Mouse (Mus musculus) small intestine, adult 2 months (tissue): ENCODE results near the gene Etv3.

Experiments used
- CTCF ChIP-seq: fragments of 200-500 bp; IDR thresholded peaks from 2 replicates; pipeline ENCODE4 v1.5.1; 2012; ENCODE audit warnings: low read depth, mild to moderate bottlenecking, control low read depth, inconsistent platforms, low read length, moderate library complexity, mixed read lengths; ENCODE audit not compliant: insufficient replicate concordance, insufficient read length; ENCODE audit errors: extremely low read depth
- POLR2A ChIP-seq: fragments of 200-500 bp; IDR thresholded peaks from 2 replicates; pipeline ENCODE4 v1.6.1; 2012; ENCODE audit warnings: low read depth, mild to moderate bottlenecking, control low read depth, inconsistent platforms, low read length, moderate library complexity

GRCm38 (mm10) chr3:87561434-87561833 is 36.2 kb downstream of the Etv3 start:
- TF ChIP-seq CTCF, result no peak
- TF ChIP-seq POLR2A, result no peak
